ENCODE assay signal across 9 mouse cellular contexts in genomic region chr15:89523283-89523832, GRCm38 (mm10). TPM values are rescaled to one million over a fixed set of nuclear protein-coding genes. Genes with fewer than 3 reads are reported as not detected.
DNase-seq lines count a peak whose midpoint lies in the region; ATAC-seq and TF ChIP-seq lines count a peak whose summit lies in the region.
"Had no signal": no experiment of that assay in that cellular context is flagged by ENCODE, and none has a peak within 500 bp of the region (broad histone marks: within the 10 kb centered on the region; RNA-seq: fewer than 3 reads in every experiment).

No protein-coding gene starts in this region.

- no peak overlapping the region for H3K27ac ChIP-seq in heart, embryonic 14.5 days (replicated peaks in 1 of 2; ENCODE audit: control insufficient read depth in 1 of 2, insufficient read depth in 1 of 2, low read depth in 2 of 2, low read length in 2 of 2)
- H3K27ac ChIP-seq in heart, postnatal 0 days (ENCODE audit: low read depth): no peak overlapping the region
- H3K27ac ChIP-seq in midbrain, embryonic 12.5 days (replicated peaks): no peak overlapping the region

- peak overlapping the region; percentile 43 to 52 for H3K4me3 ChIP-seq in heart, embryonic 14.5 days (ENCODE audit: control insufficient read depth in 1 of 2, insufficient read depth in 1 of 2, low read depth in 1 of 2, low read length in 2 of 2)
- H3K4me3 ChIP-seq in heart, postnatal 0 days (ENCODE audit: low read depth, low read length): peak overlapping the region; percentile 46
- peak overlapping the region; percentile 62 for H3K4me3 ChIP-seq in midbrain, embryonic 12.5 days

- H3K9ac ChIP-seq in heart, embryonic 14.5 days (ENCODE audit: low read length): no peak overlapping the region
- no peak overlapping the region for H3K9ac ChIP-seq in heart, postnatal 0 days (replicated peaks; ENCODE audit: low read depth, low read length)
- H3K9ac ChIP-seq in midbrain, embryonic 12.5 days (replicated peaks): no peak overlapping the region

- peaks cover 16% of the 10 kb centered on the region for H3K36me3 ChIP-seq in heart, embryonic 14.5 days (ENCODE audit: control insufficient read depth, insufficient read depth, low read length)
- H3K36me3 ChIP-seq in heart, postnatal 0 days (replicated peaks; ENCODE audit: control insufficient read depth, insufficient read depth, low read length): no peaks in the 10 kb centered on the region
- no peaks in the 10 kb centered on the region for H3K36me3 ChIP-seq in midbrain, embryonic 12.5 days

- H3K4me1 ChIP-seq in heart, embryonic 14.5 days (ENCODE audit: control insufficient read depth in 2 of 2, insufficient read depth in 2 of 2, low read length in 2 of 2): no peaks in the 10 kb centered on the region
- H3K4me1 ChIP-seq in heart, postnatal 0 days (ENCODE audit: control insufficient read depth, insufficient read depth): no peaks in the 10 kb centered on the region
- H3K4me1 ChIP-seq in midbrain, embryonic 12.5 days: peaks cover 15% of the 10 kb centered on the region

- no peak for DNase-seq in heart, postnatal 25 days (ENCODE audit: low spot score)
- peak; percentile 65 to 76 for DNase-seq in cerebellum, postnatal 10 days
- no peak for DNase-seq in heart, postnatal 0 days (ENCODE audit: low spot score)
- no peak for DNase-seq in right cerebral cortex, postnatal 36 days (ENCODE audit: low spot score in 2 of 2)
- DNase-seq in ovary, postnatal 36 days (ENCODE audit: low spot score): no peak
- DNase-seq in thymus, postnatal 4 days: no peak

- TF ChIP-seq CTCF in heart, postnatal 0 days (IDR thresholded peaks at IDR 0.05; ENCODE audit: low read depth): no peak

- WGBS in heart, embryonic 14.5 days: 15% methylated on average over 37 of the region's 47 CpGs
- 37% methylated on average over 15 of the region's 47 CpGs for WGBS in heart, postnatal 0 days
- WGBS in midbrain, embryonic 12.5 days: 9% methylated on average over 20 of the region's 47 CpGs

- TF ChIP-seq EP300 in heart, postnatal 0 days (IDR thresholded peaks at IDR 0.05; ENCODE audit: low read depth): no peak

- H3K4me2 ChIP-seq in heart, embryonic 14.5 days (ENCODE audit: low read length): peak overlapping the region; percentile 90
- peak overlapping the region; percentile 83 for H3K4me2 ChIP-seq in heart, postnatal 0 days (ENCODE audit: low read depth, low read length)
- peak overlapping the region; percentile 96 for H3K4me2 ChIP-seq in midbrain, embryonic 12.5 days (replicated peaks)

- no peak for ATAC-seq in heart, embryonic 14.5 days (ENCODE audit: insufficient number of reproducible peaks, insufficient read depth, low FRiP score, low read depth)
- 0 out of 2 replicates have a peak, but pooled peaks have one; percentile 43 for ATAC-seq in heart, postnatal 0 days (ENCODE audit: insufficient read depth, low read depth)
- ATAC-seq in midbrain, embryonic 12.5 days (ENCODE audit: low FRiP score, low read depth): peak; percentile 41; the same call in 1 of the 2 replicates
- ATAC-seq: Patski had no signal

- no peaks in the 10 kb centered on the region for H3K9me3 ChIP-seq in heart, embryonic 14.5 days (ENCODE audit: control insufficient read depth, low read length)
- no peaks in the 10 kb centered on the region for H3K9me3 ChIP-seq in heart, postnatal 0 days (replicated peaks; ENCODE audit: control insufficient read depth, low read length)
- no peaks in the 10 kb centered on the region for H3K9me3 ChIP-seq in midbrain, embryonic 12.5 days

- peaks cover 39% of the 10 kb centered on the region for H3K27me3 ChIP-seq in heart, embryonic 14.5 days (ENCODE audit: control insufficient read depth, insufficient read depth, low read length)
- peaks cover 34% of the 10 kb centered on the region for H3K27me3 ChIP-seq in heart, postnatal 0 days (ENCODE audit: control insufficient read depth, insufficient read depth, low read length)
- H3K27me3 ChIP-seq in midbrain, embryonic 12.5 days: peaks cover 49% of the 10 kb centered on the region

- intact Hi-C loops in heart, postnatal 25 days (cut with DNase I): no loop called here

RNA-seq across cellular contexts. Expression of gene Shank3, which starts 23.9 kb away (rescaled TPM):
- polyA plus RNA-seq in heart, embryonic 14.5 days (2014; fragmentation: Nextera tagmentation; extraction: Ambion mirVana): 2.2 and 2.4 TPM in 2 replicates
- total RNA-seq in heart, postnatal 25 days (2021): 10 to 100 TPM; 48.2 to 53.3 TPM
- total RNA-seq in heart, postnatal 0 days (2014; rRNA removed; ENCODE audit: low replicate concordance): 17.1 and 26.5 TPM in 2 replicates
- 0.81 and 1.1 TPM in 2 replicates for polyA plus RNA-seq in heart, postnatal 0 days (2015; fragmentation: Nextera tagmentation; extraction: Ambion mirVana)
- 6.9 and 8.0 TPM in 2 replicates for polyA plus RNA-seq in midbrain, embryonic 12.5 days (2016; fragmentation: Nextera tagmentation; extraction: Ambion mirVana)

RNA-seq across cellular contexts. Expression of gene Acr, which starts 44.8 kb away (rescaled TPM):
- 0.39 and 0.49 TPM in 2 replicates for polyA plus RNA-seq in heart, embryonic 14.5 days (2014; fragmentation: Nextera tagmentation; extraction: Ambion mirVana)
- under 1 TPM in 1 of 2 experiments, not detected in 1; 0.36 TPM for total RNA-seq in heart, postnatal 25 days (2021)
- not detected in 2 replicates for total RNA-seq in heart, postnatal 0 days (2014; rRNA removed; ENCODE audit: low replicate concordance)
- polyA plus RNA-seq in heart, postnatal 0 days (2015; fragmentation: Nextera tagmentation; extraction: Ambion mirVana): 0.23 TPM in 1 of 2 replicates, not detected in the other
- 0.74 and 1.3 TPM in 2 replicates for polyA plus RNA-seq in midbrain, embryonic 12.5 days (2016; fragmentation: Nextera tagmentation; extraction: Ambion mirVana)
- polyA plus RNA-seq: Patski had no signal

RNA-seq across cellular contexts. Expression of gene Arsa, which starts 46.1 kb away (rescaled TPM):
- 12.5 and 14.1 TPM in 2 replicates for polyA plus RNA-seq in heart, embryonic 14.5 days (2014; fragmentation: Nextera tagmentation; extraction: Ambion mirVana)
- total RNA-seq in heart, postnatal 25 days (2021): 10 to 100 TPM; 12.0 to 13.1 TPM
- 14.1 and 17.6 TPM in 2 replicates for total RNA-seq in heart, postnatal 0 days (2014; rRNA removed; ENCODE audit: low replicate concordance)
- 10.4 and 12.7 TPM in 2 replicates for polyA plus RNA-seq in heart, postnatal 0 days (2015; fragmentation: Nextera tagmentation; extraction: Ambion mirVana)
- polyA plus RNA-seq in midbrain, embryonic 12.5 days (2016; fragmentation: Nextera tagmentation; extraction: Ambion mirVana): 13.7 and 14.1 TPM in 2 replicates

Comparison
In these comparisons a context has a peak if more than half of its experiments do, and no peak if none do; other contexts are left out.
1. DNase-seq: peak in cerebellum, postnatal 10 days (2 of 2); none in heart, postnatal 25 days (single experiment), heart, postnatal 0 days (single experiment), right cerebral cortex, postnatal 36 days (0 of 2), ovary, postnatal 36 days (single experiment) and thymus, postnatal 4 days (single experiment).
2. Peak in every context shown above with its lines, with median percentiles within 50 percentile points of each other: H3K4me2 ChIP-seq and H3K4me3 ChIP-seq.